Mouse (Mus musculus) neural tube, embryonic 14.5 days (tissue): ENCODE results near the gene Cct2. TPM values are rescaled to one million over a fixed set of nuclear protein-coding genes. Genes with fewer than 3 reads are reported as not detected.
"Not testable (repeated sequence)": the region's sequence is repeated elsewhere in the genome, so short reads cannot be mapped to it uniquely, and the experiment has no call there.

Experiments
- ATAC-seq: fragments of 200-750 bp; cut with Nextera tagmentation; 2 replicates; pipeline ENCODE4 v1.8.0; 2017; ENCODE audit warnings: low read depth, mild to moderate bottlenecking, moderate TSS enrichment, moderate library complexity
- H3K27ac ChIP-seq: fragments of 300-500 bp; sonication (generic); 2 replicates; pipeline ENCODE4 v1.5.1; 2014; ENCODE audit warnings: low read depth, mild to moderate bottlenecking, control low read depth, low read length, moderate library complexity, mixed read lengths
- H3K27me3 ChIP-seq: fragments of 300-500 bp; sonication (generic); 2 replicates; pipeline ENCODE4 v1.6.1; 2014; ENCODE audit warnings: low read length; ENCODE audit not compliant: control insufficient read depth, insufficient read depth
- H3K36me3 ChIP-seq: fragments of 300-500 bp; sonication (generic); 2 replicates; pipeline ENCODE4 v1.6.1; 2014; ENCODE audit warnings: low read length, mixed read lengths; ENCODE audit not compliant: control insufficient read depth, insufficient read depth
- H3K4me1 ChIP-seq: fragments of 300-500 bp; sonication (generic); 2 replicates; pipeline ENCODE4 v1.6.1; 2014; ENCODE audit warnings: low read length; ENCODE audit not compliant: control insufficient read depth, insufficient read depth
- H3K4me2 ChIP-seq: fragments of 300-500 bp; sonication (generic); 2 replicates; pipeline ENCODE4 v1.6.1; 2014; ENCODE audit warnings: mild to moderate bottlenecking, low read depth, low read length, control low read depth
- H3K4me3 ChIP-seq: fragments of 300-500 bp; sonication (generic); 2 replicates; pipeline ENCODE4 v1.5.1; 2014; ENCODE audit warnings: low read depth, low read length, control low read depth, mixed read lengths
- H3K9ac ChIP-seq: fragments of 300-500 bp; sonication (generic); replicated peaks from 2 replicates; pipeline ENCODE4 v1.6.1; 2014; ENCODE audit warnings: low read depth, mild to moderate bottlenecking, control low read depth, low read length, mixed read lengths
- H3K9me3 ChIP-seq: fragments of 300-500 bp; sonication (generic); 2 replicates; pipeline ENCODE4 v1.6.1; 2016; ENCODE audit warnings: low read length; ENCODE audit not compliant: control insufficient read depth
- WGBS: fragments of 180-500 bp; shearing (Covaris S2); extraction: QIAGEN DNeasy Blood & Tissue Kit; methylation state at CpG from one replicate; pipeline ENCODE4 v1.1.7; 2014; 5-methylcytosine and 5-hydroxymethylcytosine counted together
- polyA plus RNA-seq: library from polyadenylated mRNA; unstranded; fragments of >200 nt; fragmentation: Nextera tagmentation; extraction: Ambion mirVana; gene quantifications from 2 replicates; pipeline ENCODE4 v1.2.1, GENCODE M21; 2014

Cct2 gene
- polyA plus RNA-seq, 1 experiment from 2014 or later: 272 TPM

GRCm38 (mm10) chr10:117042295-117042694, 21.3 kb downstream of the Cct2 start:
- 91% methylated on average over 14 of the region's 14 CpGs for WGBS
- Histone ChIP-seq H3K9me3 (no peaks in the 10 kb centered on the region), H3K27ac (no peak overlapping the region), H3K36me3 (no peaks in the 10 kb centered on the region), H3K4me3 (no peak overlapping the region), H3K27me3 (no peaks in the 10 kb centered on the region), H3K4me2 (no peak overlapping the region), H3K9ac (no peak overlapping the region), H3K4me1 (0 out of 2 replicates have a peak, but pooled peaks cover 3% of the 10 kb centered on the region)
- no peak for ATAC-seq

DNA sequence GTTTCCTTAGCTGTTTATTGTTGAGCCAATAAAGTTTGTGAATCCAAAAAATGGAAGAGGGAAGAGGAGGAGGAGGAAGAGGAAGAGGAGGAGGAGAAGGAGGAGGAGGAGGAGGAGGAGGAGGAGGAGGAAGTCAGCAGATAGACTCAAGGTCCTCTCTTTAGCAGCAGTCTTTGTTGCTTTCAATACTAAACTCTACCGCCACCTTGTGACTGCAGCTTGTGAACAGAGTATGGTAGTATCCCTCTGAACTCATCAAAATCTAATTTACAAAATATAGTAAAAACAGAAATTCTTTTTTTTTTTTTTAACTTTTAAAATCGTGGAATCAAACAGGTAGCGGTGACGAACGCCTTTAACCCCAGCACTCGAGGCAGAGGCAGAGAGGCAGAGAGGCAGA, 23.3 kb downstream of the Cct2 start:
- H3K9ac ChIP-seq: no peak overlapping the region
- no peaks in the 10 kb centered on the region for H3K36me3 ChIP-seq
- H3K4me1 ChIP-seq: no peaks in the 10 kb centered on the region
- 75% methylated on average over 6 of the region's 6 CpGs for WGBS
- no peak overlapping the region for H3K4me3 ChIP-seq
- H3K27me3 ChIP-seq: no peaks in the 10 kb centered on the region
- H3K4me2 ChIP-seq: no peak overlapping the region
- no peak overlapping the region for H3K27ac ChIP-seq
- no peak for ATAC-seq
- H3K9me3 ChIP-seq: no peaks in the 10 kb centered on the region

DNA sequence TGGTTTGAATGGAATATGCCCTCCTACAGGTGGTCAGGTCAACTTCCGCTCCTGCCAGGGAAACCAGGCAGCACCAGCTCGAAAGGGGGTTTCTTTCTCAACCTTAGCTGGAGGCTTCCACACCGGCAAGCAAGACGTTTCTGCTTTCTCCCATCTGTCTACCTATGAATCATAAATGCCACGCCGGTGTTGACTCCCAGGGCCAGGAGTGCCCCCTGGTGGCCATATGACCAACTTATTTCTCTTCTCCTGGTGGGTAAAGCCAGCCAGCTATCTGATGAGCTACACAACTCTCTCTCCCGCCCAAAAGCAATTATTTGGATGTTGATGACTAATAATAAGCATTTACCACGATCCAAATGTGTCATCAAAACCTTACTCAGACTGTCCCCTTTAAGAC, 29.8 kb downstream of the Cct2 start:
- no peaks in the 10 kb centered on the region for H3K9me3 ChIP-seq
- H3K4me1 ChIP-seq: no peaks in the 10 kb centered on the region
- no peaks in the 10 kb centered on the region for H3K36me3 ChIP-seq
- H3K9ac ChIP-seq: no peak overlapping the region
- H3K27ac ChIP-seq: no peak overlapping the region
- H3K27me3 ChIP-seq: no peaks in the 10 kb centered on the region
- 28% methylated on average over 8 of the region's 8 CpGs for WGBS
- ATAC-seq: no peak
- no peak overlapping the region for H3K4me3 ChIP-seq
- no peak overlapping the region for H3K4me2 ChIP-seq

DNA sequence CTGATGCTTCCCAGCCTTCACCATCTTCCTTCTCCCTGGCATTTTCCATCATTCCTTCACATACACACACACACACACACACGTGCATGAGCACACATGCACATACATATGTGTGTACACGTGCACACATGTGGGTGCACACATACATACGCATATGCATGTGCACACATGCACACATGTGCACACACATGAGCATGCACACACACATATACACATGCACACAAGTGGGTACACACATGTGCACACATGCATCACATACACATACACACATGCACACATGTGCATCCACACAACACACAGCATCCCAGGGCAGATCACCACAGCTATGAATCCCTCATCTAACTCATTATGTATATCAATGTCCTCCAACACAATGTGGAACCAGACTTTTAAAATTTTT, 32.5 kb downstream of the Cct2 start:
- Histone ChIP-seq H3K4me2 (no peak overlapping the region), H3K27ac (no peak overlapping the region), H3K27me3 (no peaks in the 10 kb centered on the region), H3K36me3 (no peaks in the 10 kb centered on the region), H3K4me1 (no peaks in the 10 kb centered on the region), H3K4me3 (no peak overlapping the region), H3K9ac (no peak overlapping the region), H3K9me3 (no peaks in the 10 kb centered on the region)
- WGBS: 97% methylated on average over 3 of the region's 3 CpGs
- no peak for ATAC-seq

DNA sequence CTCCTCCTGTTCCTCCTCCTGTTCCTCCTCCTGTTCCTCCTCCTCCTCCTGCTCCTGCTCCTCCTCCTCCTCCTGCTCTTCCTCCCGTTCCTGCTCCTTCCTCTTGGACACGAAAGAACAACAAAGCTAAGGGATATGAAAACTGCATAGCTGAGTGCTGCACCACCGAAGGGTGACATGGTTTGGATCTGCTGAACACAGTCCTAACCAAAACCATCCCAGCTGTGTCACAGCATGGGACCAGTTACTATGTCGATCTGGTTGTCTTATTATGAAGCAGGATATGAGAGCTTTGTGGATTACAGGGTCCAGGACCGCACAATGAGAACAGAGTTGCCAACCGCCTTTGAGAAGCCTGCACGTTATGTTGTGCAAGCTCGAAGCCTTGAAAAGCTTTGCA, 37.4 kb downstream of the Cct2 start:
- 78% methylated on average over 8 of the region's 8 CpGs for WGBS
- no peaks in the 10 kb centered on the region for H3K27me3 ChIP-seq

GRCm38 (mm10) chr10:117025776-117026175, 37.8 kb downstream of the Cct2 start:
- H3K36me3 ChIP-seq, H3K9ac ChIP-seq, H3K4me3 ChIP-seq, H3K4me2 ChIP-seq, H3K4me1 ChIP-seq, H3K9me3 ChIP-seq, H3K27me3 ChIP-seq, H3K27ac ChIP-seq, ATAC-seq: not testable (repeated sequence)

More for the DNA sequence above, 37.4 kb downstream of the Cct2 start:
- no peak overlapping the region for H3K4me3 ChIP-seq
- H3K4me2 ChIP-seq: no peak overlapping the region
- no peaks in the 10 kb centered on the region for H3K36me3 ChIP-seq
- H3K27ac ChIP-seq: no peak overlapping the region
- no peaks in the 10 kb centered on the region for H3K9me3 ChIP-seq
- no peaks in the 10 kb centered on the region for H3K4me1 ChIP-seq
- ATAC-seq: no peak
- H3K9ac ChIP-seq: no peak overlapping the region

DNA sequence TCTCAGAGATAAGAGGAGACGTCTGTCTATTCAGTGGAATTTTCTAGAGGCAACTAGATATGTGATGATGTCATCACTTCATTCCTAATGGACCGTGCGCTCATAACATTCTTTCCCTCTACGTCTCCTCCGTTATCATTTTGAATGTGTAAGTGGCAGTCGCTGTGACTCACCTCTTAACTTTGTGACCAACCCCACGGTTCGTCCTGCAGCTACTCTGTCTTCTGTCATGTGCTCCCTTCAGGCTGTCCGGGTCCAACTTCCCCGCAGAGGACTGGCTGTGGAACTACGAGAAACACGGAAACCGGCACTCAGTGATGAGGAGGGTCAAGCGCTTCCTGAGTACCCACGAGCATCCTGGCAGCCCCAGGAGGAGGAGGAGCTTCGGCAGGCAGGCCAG, 39.9 kb downstream of the Cct2 start:
- H3K9me3 ChIP-seq: no peaks in the 10 kb centered on the region
- H3K4me1 ChIP-seq: no peaks in the 10 kb centered on the region
- H3K27me3 ChIP-seq: no peaks in the 10 kb centered on the region
- WGBS: 70% methylated on average over 16 of the region's 16 CpGs
- no peak overlapping the region for H3K4me2 ChIP-seq
- H3K36me3 ChIP-seq: no peaks in the 10 kb centered on the region
- ATAC-seq: no peak
- no peak overlapping the region for H3K27ac ChIP-seq
- no peak overlapping the region for H3K9ac ChIP-seq
- no peak overlapping the region for H3K4me3 ChIP-seq

- ATAC-seq: no peak; the same call in 1 of the 2 replicates
- Histone ChIP-seq H3K36me3 (no peaks in the 10 kb centered on the region), H3K4me1 (no peaks in the 10 kb centered on the region), H3K27ac (no peak overlapping the region), H3K9me3 (no peaks in the 10 kb centered on the region), H3K4me2 (no peak overlapping the region), H3K4me3 (no peak overlapping the region), H3K9ac (no peak overlapping the region), H3K27me3 (no peaks in the 10 kb centered on the region)
- WGBS: 24% methylated on average over 21 of the region's 21 CpGs
These were observed 42.4 kb downstream of the Cct2 start for GRCm38 (mm10) chr10:117021020-117021754.

DNA sequence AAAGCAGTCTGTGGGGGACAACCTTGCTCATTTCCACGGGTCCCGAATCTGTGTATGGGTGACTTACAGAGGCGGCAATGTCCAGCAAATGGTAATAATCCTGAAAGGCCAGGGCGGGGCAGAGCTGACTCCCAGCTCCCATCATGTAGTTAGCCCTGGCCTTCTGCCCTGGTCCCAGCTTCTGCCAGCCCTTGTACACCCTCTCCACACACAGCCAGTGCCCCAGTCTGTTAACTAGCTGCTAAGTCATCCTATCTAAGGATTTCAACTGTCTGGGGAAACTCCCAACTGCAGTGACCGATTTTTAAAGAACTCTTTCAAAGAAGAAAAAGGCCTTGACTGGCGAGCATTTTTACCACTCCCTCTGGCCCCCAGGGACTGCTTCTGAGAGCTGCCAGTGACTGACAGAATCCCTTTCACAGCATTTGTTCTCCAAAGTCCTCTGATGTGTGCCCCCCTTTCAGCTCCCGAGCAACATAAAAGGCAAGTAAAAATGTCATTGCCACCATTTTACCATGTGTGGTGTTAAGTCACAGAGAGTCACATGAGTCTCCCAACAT, 45.3 kb downstream of the Cct2 start:
- Histone ChIP-seq H3K27me3 (no peaks in the 10 kb centered on the region), H3K9ac (no peak overlapping the region), H3K36me3 (no peaks in the 10 kb centered on the region), H3K4me1 (peaks cover 4% of the 10 kb centered on the region; the same call in 1 of the 2 replicates), H3K9me3 (no peaks in the 10 kb centered on the region), H3K27ac (no peak overlapping the region), H3K4me2 (no peak overlapping the region), H3K4me3 (no peak overlapping the region)
- WGBS: 52% methylated on average over 7 of the region's 7 CpGs
- ATAC-seq: no peak
